10 mouse cellular contexts compared by ENCODE assay signal in genomic region chr6:71966683-71967303, GRCm38 (mm10).
"Had no signal": no experiment of that assay in that cellular context is flagged by ENCODE, and none has a peak within 500 bp of the region (broad histone marks: within the 10 kb centered on the region; RNA-seq: fewer than 3 reads in every experiment).

No protein-coding gene starts in this region.

- H3K4me1 ChIP-seq: kidney, embryonic 15.5 days; limb, embryonic 15.5 days; midbrain, embryonic 13.5 days; stomach, embryonic 15.5 days had no signal

- H3K9ac ChIP-seq: kidney, embryonic 15.5 days; limb, embryonic 15.5 days; liver, embryonic 15.5 days; midbrain, embryonic 13.5 days; stomach, embryonic 15.5 days had no signal

- DNase-seq: kidney, adult 2 months; kidney, postnatal 14 days; right cerebral cortex, postnatal 14 days; thymus, postnatal 4 days had no signal

- H3K9me3 ChIP-seq: kidney, embryonic 15.5 days; limb, embryonic 15.5 days; liver, embryonic 15.5 days; midbrain, embryonic 13.5 days; stomach, embryonic 15.5 days had no signal

- H3K4me2 ChIP-seq: kidney, embryonic 15.5 days; limb, embryonic 15.5 days; liver, embryonic 15.5 days; midbrain, embryonic 13.5 days; stomach, embryonic 15.5 days had no signal

- H3K27me3 ChIP-seq: kidney, embryonic 15.5 days; limb, embryonic 15.5 days; liver, embryonic 15.5 days; midbrain, embryonic 13.5 days; stomach, embryonic 15.5 days had no signal

- H3K4me3 ChIP-seq: kidney, embryonic 15.5 days; limb, embryonic 15.5 days; liver, embryonic 15.5 days; midbrain, embryonic 13.5 days; stomach, embryonic 15.5 days had no signal

- ATAC-seq: intestine, embryonic 16.5 days; midbrain, embryonic 13.5 days had no signal

- H3K27ac ChIP-seq: kidney, embryonic 15.5 days; limb, embryonic 15.5 days; liver, embryonic 15.5 days; midbrain, embryonic 13.5 days; stomach, embryonic 15.5 days had no signal
